Mouse (Mus musculus): ENCODE data around the gene Wdfy1.

- TF ChIP-seq CTCF (IDR thresholded peaks at IDR 0.05; ENCODE audit: low read depth, low read length) (no peak), POLR2AphosphoS5 (IDR thresholded peaks at IDR 0.05; ENCODE audit: insufficient replicate concordance, low read depth, low read length) (no peak), GATA1 (IDR thresholded peaks at IDR 0.05; ENCODE audit: borderline replicate concordance, low read length) (no peak), GATA2 (IDR thresholded peaks at IDR 0.05; ENCODE audit: borderline replicate concordance, low read depth, low read length) (no peak)
Measured at GRCm38 (mm10) chr1:79757597-79757996, 18.3 kb downstream of the Wdfy1 start.
